Mouse (Mus musculus): ENCODE results near the gene Prlh.

Prlh gene

GRCm38 (mm10) chr1:91001101-91001500 lies 48.2 kb downstream of the Prlh start:
- no peak for DNase-seq (ENCODE audit: low spot score)

- DNase-seq (ENCODE audit: low spot score): no peak
These were observed 49.1 kb downstream of the Prlh start for GRCm38 (mm10) chr1:91001871-91002539.

- no peak for DNase-seq (ENCODE audit: low spot score)
These were observed 49.7 kb downstream of the Prlh start for GRCm38 (mm10) chr1:91002641-91003040.
